Mouse (Mus musculus): ENCODE results near the gene Zscan12. TPM values are rescaled to one million over a fixed set of nuclear protein-coding genes. Genes with fewer than 3 reads are reported as not detected.

Gene Zscan12
- polyA plus RNA-seq, 1 experiment from 2014 or later: 15.5 TPM

Small RNAs within 50 kb of the gene (microRNA-seq; reads per million reads assigned to microRNA genes)
- gene Mir6942: not detected

Other genes with a start within 250 kb of the Zscan12 start
- not detected in 2 replicates for gene Olfr263, start 233.2 kb upstream of the Zscan12 start, polyA plus RNA-seq (2014; fragmentation: Nextera tagmentation; extraction: Ambion mirVana)
- gene Olfr1368, start 217.0 kb upstream of the Zscan12 start, polyA plus RNA-seq (2014; fragmentation: Nextera tagmentation; extraction: Ambion mirVana): not detected in 2 replicates
- gene Trim27, start 183.4 kb upstream of the Zscan12 start, polyA plus RNA-seq (2014; fragmentation: Nextera tagmentation; extraction: Ambion mirVana): 145 and 164 TPM in 2 replicates
- gene Gpx5, start 70.1 kb upstream of the Zscan12 start, polyA plus RNA-seq (2014; fragmentation: Nextera tagmentation; extraction: Ambion mirVana): not detected in 2 replicates
- 3.4 and 3.9 TPM in 2 replicates for gene Gpx6, start 50.7 kb upstream of the Zscan12 start, polyA plus RNA-seq (2014; fragmentation: Nextera tagmentation; extraction: Ambion mirVana)
- gene Olfr1367, start 15.9 kb upstream of the Zscan12 start, polyA plus RNA-seq (2014; fragmentation: Nextera tagmentation; extraction: Ambion mirVana): not detected in 2 replicates
- gene Zkscan3, start 39.9 kb downstream of the Zscan12 start, polyA plus RNA-seq (2014; fragmentation: Nextera tagmentation; extraction: Ambion mirVana): 73.9 and 80.4 TPM in 2 replicates
- 3.4 and 4.9 TPM in 2 replicates for gene Pgbd1, start 78.2 kb downstream of the Zscan12 start, polyA plus RNA-seq (2014; fragmentation: Nextera tagmentation; extraction: Ambion mirVana)
- gene Zscan26, start 90.9 kb downstream of the Zscan12 start, polyA plus RNA-seq (2014; fragmentation: Nextera tagmentation; extraction: Ambion mirVana): 23.5 and 27.6 TPM in 2 replicates
- gene Nkapl, start 105.7 kb downstream of the Zscan12 start, polyA plus RNA-seq (2014; fragmentation: Nextera tagmentation; extraction: Ambion mirVana): 2.2 and 2.6 TPM in 2 replicates
- 3.2 and 3.8 TPM in 2 replicates for gene Zkscan4, start 116.1 kb downstream of the Zscan12 start, polyA plus RNA-seq (2014; fragmentation: Nextera tagmentation; extraction: Ambion mirVana)
- not detected in 2 replicates for gene Gm10065, start 116.6 kb downstream of the Zscan12 start, polyA plus RNA-seq (2014; fragmentation: Nextera tagmentation; extraction: Ambion mirVana)
- 0.23 and 0.34 TPM in 2 replicates for gene AK157302, start 132.4 kb downstream of the Zscan12 start, polyA plus RNA-seq (2014; fragmentation: Nextera tagmentation; extraction: Ambion mirVana)
- 4.7 and 7.2 TPM in 2 replicates for gene Gm11273, start 138.6 kb downstream of the Zscan12 start, polyA plus RNA-seq (2014; fragmentation: Nextera tagmentation; extraction: Ambion mirVana)
- 7.3 and 11.8 TPM in 2 replicates for gene Zkscan8, start 168.3 kb downstream of the Zscan12 start, polyA plus RNA-seq (2014; fragmentation: Nextera tagmentation; extraction: Ambion mirVana)
- gene Olfr1366, start 180.0 kb downstream of the Zscan12 start, polyA plus RNA-seq (2014; fragmentation: Nextera tagmentation; extraction: Ambion mirVana): 0.18 and 0.20 TPM in 2 replicates
- 0.05 TPM in 1 of 2 replicates, not detected in the other for gene Olfr1535, start 197.1 kb downstream of the Zscan12 start, polyA plus RNA-seq (2014; fragmentation: Nextera tagmentation; extraction: Ambion mirVana)
- not detected in 2 replicates for gene Olfr1364, start 218.9 kb downstream of the Zscan12 start, polyA plus RNA-seq (2014; fragmentation: Nextera tagmentation; extraction: Ambion mirVana)

All from kidney, embryonic 14.5 days (tissue).